Mouse (Mus musculus): ENCODE results near the gene Phykpl.

The Phykpl gene

DNA sequence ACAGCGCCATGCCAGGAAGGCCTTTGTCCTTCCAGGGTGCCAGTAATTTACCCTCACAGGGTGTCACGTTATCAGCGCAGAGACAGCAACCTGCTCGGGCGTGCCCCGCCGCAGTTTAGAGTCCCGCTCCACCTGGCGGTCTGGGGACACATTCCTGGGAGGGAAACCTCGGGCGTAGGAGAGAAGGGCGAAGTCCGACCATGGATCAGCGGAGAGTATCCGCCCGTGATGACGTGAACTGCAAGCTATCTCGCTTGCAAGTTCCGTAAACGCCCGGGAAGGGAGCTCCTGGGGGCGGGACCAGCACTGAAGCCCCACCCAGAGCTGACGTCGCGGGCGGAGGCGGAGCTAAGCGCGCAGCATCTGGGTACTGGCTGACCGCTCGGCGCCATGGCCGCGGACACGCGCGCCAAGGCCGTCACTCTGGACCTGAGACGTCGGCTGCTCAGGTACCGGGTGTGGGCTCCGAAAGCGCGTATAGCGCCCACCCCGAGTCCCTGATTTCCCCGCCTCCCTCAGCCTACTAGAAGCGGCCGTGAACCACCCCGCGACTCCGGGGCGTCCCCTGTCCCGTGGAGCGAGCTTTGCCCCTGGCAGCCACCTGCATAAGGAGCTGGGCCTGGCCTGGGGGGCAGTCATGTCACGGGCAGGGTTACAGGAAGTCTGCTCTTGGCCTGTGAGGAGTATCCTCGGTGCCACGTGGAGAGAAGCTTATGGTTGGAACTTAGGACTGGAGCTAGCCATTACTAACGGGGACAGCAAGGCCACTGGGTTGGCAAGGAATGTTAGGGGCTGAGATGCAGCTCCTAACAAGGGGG, at the start of gene Phykpl:
Gene Phykpl, plus strand, starts transcription at position 327 of the 818 bp plus-strand sequence.
- peak; percentile 96 for DNase-seq

DNA sequence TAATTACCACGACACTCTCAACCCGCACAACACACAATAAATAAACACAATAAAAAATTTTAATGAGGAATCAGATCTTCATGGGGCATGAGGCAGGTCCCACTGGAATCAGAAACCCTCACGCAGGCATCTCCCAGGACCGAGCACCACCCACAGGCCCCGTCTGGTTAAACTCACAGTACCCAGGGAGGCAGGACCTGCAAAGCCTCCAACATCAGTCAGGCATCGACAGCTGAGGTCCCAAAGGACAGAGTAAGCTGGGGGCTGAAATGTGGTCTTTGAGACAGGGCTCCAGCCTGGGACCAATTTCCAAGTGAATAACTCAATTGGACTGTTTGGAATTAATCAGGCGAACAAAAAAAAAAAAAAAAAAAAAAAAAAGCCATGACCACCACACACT, 46.2 kb upstream of the Phykpl start:
- DNase-seq = no peak

DNA sequence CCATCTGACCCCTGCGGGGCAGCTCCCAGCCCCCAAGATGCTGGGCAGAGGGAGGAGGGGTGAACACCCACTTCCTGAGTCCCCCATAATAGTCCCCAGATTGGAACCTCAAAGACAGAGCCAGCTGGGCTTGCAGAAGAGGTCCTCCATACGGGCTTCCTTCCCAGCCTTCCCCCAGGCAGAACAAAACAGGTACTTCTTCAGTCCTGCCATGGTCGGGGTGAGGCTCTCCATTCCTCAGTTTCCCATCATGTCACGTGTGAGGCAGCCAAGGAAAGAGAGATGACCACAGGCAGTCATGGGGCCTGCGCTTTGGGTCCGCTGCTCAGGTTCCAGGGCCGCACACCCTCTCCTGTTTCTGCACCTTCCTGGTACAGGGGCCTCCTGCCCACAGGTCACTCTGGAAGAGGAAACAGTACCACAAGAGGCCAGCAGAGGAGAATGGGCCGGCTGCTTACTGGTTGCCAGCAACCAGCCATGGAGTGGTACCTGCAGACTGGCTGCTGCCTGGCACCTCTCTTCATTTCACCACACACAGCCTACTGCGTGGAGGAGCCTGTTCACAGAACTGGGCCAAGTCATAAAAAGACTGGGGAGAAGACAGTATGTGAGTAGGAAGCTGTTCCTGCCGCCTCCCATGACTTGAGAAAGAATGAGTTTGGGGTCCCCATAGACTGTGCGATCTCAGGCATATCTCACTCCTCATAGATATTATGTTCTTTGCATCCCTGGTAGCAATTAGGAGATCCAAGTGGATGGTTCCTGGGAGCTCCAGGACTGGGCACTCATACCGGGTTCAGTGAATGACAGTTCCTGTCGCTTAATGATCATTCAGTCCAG, 45.4 kb upstream of the Phykpl start:
- DNase-seq = no peak

DNA sequence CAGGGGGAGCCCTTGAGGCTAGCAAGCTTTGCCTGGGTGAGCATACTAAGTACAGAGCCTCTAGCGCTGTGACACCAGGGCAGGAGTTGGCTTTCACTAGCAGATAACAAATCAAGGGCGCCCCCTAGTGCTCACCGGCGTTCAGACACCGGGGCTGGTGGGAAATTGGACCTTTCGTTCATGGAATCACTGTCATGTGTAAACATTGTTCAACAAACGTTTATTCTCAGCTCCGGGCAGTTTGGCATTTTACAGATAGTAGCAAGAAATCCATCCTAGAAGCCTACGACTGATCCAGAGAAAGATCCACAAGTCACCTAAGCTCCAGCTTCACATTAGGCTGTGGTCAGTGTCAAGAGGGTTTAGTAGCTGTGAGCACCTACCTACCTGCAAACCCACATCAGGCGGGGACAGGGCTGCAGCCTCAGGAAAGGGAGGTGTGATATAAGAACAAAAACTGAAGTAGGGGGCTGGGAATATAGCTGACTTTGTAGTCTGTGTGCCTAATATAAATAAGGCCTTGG, 44.7 kb upstream of the Phykpl start:
- DNase-seq = peak; percentile 88

DNA sequence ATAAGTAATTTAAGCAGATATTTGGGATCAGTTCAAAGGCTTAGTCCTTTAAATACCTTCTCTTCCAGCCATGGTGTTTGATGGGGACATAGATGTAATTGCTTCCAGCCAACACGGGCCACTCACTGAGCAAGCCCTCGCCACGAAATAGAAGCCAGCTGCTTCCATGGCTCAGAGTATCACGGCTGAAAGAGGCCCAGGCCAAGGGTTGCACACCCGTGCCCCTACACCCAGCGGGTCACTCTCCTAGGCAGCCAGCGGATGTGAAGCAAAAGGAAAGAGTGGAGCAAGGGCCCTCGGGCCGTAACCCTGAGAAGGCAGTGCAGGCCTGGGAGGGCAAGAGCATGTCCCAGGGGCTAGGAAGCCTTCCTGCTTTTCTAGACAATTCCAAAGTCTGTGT, 42.1 kb upstream of the Phykpl start:
- DNase-seq = no peak

DNA sequence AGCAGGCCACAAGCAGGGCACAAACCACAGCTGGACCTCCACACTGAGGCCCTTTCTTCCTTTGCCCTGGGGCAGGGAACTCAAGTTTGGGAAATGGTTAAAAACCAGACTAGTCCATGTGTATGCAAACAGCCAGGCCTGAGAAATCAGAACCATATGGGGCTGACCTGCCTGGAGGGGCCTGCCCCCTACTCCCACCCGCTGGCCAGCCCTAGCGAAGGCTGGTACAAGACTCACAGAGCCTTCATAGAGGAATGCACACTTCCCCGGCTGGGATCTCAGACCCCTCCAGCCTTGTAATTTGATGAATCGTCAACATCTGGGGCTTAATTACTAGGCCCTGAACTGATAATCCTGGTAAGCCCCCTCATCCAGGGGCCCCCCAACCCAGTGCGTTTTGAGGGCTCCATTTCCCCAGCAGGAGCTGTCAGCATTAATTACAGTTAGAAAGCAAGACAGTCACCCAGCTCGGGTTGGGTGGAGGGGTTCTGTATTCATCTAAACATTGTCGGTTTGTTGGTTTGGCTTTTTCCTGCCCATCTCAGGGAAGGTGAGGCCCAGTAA, 41.0 kb upstream of the Phykpl start:
- DNase-seq = no peak

DNA sequence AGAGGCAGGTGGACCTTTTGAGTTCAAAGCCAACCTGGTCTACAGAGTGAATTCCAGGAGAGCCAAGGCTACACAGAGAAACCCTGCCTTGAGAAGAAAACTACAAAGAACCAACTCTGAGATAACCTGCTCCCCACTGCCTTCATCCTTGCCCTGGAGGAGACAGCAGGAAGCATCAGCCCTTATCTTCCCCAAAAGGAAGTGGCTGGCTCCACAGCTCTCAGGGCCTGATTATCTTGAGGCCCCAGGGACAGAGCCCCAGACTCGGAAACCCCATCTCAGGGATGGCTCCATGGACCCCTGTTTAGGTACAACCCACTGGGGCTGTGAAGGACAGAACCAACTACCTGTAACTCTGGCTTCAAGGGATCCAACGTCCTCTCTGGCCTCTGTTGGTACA, 40.1 kb upstream of the Phykpl start:
- no peak for DNase-seq

DNA sequence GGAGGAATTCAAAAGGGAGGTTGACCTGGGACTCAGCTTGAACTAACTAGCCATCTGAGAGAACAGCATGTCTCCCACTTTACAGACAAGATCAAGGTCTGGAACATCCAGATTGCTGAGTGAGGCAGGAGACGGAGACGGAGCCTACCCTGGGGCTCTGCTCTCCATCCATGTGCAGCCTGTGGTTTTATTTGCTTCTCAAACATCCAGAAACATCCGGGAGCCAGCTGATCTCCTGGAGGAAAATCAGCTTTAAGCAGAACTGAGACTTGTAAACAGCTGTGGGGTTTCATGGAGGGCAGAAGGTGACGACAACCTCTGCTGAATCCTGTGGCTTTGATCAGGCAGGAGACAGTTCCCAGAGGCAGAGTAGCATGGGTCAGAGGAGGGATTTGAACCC, 38.7 kb upstream of the Phykpl start:
- DNase-seq = no peak

DNA sequence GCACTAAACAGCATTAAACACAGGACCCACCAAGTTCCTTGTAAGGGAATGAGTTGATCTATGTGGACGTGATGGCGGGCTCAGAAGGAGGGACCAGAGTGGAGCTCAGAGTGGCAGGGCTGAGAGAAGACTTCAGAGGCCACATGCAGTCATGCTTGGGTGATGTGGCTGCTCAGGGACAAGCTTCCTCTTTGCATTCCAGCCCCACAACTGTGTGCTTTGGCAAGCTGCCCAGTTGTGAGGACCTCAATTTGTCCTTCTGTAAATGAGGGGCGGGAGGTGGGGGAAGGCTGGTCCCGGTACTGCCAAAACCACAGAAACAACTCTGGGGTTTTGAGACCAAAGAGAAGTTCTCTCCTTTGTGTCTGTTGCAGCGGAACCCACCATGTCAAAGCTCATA, 33.3 kb upstream of the Phykpl start:
- no peak for DNase-seq

DNA sequence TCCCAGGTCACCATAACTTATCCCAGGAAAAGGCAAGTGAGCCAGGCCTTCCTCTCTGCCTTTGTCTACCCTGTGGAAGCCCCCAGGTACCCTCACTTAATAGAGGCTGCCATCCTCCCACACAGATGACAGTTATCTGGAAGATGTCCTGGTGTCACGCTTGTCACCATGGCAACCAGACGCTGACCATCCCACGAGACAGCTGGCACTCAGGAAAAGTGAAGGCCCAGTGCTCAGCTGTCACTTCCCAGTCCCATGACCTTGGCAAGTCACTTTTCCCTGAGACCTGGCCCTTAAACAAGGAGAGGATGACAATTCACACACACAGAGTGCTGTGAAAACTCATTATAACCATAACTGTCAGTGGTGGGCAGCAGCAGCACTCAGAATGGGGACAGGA, 32.5 kb upstream of the Phykpl start:
- DNase-seq = no peak

DNA sequence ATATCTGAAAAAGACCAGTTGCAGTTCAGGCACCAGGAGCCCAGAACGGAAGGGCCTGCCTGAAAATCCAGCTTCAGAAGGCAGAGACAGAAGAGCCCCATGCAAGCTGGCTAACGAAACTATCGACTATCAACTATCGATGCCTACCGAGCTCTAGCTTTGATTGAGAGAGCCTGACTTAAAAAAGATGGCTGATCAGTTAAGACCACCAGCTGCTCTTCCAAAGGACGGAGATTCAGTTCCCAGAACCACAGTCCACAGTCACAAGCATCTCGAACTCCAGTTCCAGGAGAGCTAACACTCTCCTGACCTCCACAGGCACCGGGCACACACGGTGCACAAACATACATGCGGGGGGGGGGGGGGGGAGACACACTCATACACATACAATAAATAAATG, 30.0 kb upstream of the Phykpl start:
- DNase-seq = no peak

DNA sequence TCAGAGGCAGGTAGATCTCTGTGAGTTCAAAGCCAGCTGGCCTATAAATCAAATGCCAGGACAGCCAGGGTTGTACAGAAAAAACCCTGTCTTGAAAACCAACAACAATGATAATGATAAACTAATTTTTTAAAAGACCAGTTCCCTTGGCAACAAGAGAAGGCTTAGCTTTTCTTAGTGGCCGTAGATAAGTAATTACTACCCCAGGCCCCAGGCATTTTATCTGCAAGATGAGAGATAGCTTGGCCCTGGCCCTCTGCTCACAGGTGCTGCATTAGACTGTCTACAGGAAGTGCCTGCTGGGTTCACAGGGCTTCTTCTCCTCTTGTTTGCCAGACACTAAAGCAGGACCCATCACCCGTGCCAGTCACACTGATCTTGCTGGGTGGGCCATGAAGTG, 29.5 kb upstream of the Phykpl start:
- DNase-seq = no peak

DNA sequence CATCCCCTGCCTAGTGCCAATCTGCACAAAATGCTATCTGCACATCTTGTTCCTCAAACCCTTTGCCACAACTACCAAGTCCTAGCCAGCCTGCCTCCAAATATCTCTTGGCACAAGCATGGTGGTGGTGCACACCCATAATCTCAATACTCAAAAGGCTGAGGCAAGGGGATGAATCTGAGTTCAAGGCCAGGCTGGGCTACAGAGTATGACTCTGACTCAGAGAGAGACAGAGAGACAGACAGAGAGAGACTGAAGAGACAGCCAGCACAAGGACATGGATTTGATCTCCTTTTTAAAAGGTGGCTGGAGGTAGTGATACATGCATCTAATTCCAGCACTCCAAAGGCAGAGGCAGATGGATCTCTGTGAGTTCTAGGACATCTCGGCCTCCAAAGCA, 21.3 kb upstream of the Phykpl start:
- DNase-seq = no peak

DNA sequence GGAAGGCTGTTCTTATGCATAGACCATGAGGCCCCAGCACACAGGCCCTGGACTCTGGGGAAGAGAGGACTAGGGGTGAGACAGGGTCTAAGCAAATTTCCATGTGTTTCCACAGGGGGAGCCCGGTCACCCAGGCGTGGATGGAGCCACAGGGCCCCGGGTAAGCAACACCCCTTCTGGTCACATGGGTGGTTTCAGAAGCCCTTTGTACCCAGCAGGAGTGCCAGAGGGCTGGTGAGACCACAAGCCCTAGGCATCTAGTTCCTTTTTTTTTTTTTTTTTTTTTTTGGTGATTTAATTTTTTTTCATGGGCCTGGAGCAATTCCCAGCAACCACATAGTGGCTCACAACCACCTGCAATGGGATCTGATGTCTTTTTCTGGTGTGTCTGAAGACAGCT, 19.5 kb upstream of the Phykpl start:
- no peak for DNase-seq

DNA sequence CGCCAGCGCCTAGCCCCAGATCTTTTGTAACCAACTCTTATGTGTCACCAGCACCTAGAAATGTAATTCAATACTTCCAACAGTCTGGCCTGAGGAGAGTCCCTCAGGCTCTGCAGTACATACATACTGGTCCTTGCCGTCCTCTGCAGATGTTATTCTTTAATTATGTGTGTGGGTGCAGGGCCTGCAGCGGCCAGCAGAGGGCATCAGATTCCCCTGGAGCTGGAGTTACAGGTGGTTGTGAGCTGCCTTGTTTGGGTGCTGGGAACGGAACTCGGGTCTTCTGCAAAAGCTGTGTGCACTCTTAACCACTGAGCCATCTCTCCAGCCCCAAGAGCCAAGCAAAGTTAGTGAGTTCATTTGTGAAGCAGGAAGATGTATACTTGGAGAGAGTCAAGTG, 18.6 kb upstream of the Phykpl start:
- DNase-seq = no peak

DNA sequence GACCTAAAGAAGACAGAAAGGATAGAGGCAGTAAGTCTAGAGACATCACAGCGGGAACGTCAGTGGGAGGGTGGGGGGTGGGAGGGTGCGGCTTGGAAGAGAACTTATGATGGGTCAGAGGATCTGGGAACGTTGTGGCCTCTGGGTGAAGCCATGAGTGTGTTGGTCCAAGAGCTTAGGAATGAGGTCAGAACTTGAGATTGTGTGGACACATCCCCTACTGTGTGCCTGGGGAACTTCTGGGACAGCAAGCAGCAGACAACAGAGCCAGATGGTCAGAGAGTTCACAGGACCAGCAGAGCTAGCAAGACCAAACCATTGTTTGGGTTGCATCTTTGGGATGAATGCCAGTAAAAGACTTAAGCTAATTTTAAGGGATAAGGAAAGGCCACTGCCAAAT, 15.8 kb upstream of the Phykpl start:
- no peak for DNase-seq

DNA sequence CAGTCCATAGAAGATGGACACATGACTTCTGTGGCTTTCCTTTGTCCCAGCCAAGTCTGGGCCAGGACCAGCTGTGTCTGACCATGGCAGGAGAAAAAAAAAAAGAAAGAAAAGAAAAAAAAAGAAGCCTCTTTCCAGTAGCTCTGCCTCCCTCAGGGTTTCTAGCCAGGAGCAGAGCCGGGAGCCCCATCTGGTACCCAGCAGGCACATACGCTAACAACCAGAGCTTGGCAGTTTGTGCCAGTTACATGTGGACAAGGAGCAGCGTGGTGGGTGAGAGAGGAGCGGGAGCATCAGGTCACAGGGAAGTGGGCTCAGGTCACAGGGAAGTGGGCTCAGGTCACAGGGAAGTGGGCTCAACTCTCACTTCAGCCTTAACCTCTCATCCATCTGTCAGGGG, 8.1 kb upstream of the Phykpl start:
- no peak for DNase-seq

DNA sequence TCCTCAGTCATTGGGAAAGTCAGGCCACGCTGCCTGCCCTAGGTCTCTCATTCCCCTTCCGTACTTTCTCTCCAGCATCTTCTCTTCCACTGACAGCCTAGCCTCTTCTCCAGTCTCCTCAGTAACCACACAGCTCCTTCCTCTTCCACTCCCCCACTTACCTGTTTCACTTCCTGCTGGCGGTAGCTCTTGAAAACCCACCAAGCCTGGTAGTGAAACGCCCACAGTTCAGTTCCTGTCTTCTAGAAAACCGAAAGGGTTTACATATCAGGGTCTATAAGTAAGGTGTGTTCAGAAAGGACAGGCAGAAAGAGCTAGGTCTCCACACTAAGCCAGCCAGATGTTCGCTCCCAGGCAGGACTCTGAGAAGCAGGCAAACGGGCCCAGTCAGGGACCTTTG, 7.0 kb upstream of the Phykpl start:
- no peak for DNase-seq

DNA sequence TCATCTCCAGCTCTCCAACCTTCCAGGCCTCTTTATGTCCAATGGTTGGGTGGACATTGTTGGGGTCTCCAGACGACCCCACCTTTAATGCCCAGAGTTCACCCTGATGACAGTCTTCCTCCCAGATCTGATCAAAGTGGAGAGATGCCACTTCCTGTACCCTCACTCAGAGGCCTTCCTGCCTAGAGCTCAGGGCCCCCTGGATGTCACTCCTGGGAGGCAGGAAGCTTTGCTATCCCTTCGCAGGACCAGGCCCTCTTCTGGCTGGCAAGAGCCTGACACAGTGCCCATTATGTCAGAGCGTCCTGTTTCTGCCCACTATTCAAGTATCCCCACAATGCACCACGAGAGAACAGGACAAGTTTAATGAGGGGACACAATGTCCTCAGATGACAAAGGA, 5.5 kb upstream of the Phykpl start:
- DNase-seq = no peak

DNA sequence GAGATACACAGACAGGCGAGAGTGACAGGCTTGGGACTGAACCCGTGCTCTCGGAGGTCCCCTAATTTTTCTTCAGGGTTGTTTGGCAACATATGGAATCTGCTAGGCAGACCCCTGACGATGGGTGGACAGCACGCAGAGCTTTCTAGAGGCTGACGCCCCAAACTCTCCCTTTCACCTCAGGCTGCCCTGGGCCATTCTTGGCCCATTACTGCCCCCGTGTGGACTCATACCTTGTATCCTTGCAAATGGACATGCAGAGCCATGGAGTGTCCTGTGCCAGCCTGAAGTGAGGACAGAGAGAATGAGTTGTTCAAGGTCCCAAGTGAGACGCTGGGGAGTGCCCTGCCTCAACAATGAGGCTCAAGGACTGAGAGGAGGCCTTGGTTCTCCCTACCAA, 1.8 kb upstream of the Phykpl start:
- peak; percentile 58 for DNase-seq

DNA sequence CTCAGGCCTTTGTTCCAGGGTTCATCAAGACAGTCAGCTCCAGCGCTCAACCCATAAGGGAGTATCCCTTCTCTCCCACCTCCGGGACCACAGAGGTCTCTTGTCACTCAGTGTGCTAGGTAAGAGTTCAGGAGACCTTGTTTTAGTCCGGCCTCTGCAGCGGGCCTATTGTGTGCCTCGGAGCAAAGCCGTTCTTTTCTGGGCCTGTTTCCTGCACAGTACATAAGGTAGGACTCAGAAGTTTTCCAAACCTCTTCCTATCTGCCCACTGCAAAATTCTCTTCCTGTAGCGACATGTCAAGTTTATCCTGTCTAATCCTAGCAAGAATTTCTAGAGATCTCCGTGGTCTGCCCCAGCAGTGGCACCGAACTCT, 513 bp upstream of the Phykpl start:
- DNase-seq = no peak

DNA sequence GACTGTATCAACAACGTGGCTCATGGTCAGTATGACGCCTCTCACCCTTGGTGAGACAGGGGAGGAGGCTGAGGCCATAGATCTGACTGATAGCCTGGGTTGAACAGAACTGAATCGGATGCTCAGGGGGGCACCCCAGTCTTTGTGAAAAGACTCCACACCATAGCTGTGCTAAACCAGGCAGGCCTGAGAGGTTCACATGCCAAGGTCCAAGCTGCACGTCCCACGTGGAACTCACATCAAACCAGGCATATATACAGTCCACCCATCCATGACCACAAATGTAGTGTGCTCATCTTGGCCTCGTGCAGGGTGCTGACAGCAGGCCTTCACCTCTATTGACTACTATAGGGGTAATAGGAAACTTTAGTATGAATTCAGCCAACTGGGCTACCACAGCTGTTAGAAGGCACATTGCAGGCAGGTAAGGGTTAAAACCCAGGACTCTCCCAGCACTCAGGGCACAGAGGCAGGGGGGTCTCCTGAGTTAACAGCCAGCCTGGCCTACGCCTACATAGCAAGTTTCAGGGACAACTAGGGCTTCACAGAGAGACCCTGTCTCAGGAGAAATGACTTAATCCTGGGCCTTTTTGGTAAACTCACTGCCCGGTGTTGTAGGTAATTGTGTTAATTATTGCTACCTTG, 1.2 kb downstream of the Phykpl start:
- no peak for DNase-seq

DNA sequence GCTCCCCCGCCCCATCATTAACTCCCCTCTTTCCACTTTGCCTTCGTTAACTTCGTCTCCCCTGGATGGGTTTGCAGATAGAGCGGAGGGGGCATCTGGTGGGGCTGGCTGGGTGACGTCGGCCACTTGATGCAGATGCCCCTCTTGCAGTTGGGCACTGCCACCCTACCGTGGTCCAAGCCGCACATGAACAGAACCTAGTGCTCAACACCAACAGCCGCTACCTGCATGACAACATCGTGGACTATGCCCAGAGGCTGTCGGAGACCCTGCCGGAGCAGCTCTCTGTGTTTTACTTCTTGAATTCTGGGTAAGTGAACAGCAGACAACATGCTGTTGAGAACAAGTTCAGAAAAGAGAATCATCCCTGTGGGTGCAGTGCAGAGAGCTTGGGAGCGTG, 1.9 kb downstream of the Phykpl start:
- DNase-seq = no peak

Data from cerebellum, adult 11 months (tissue).